Mouse (Mus musculus): ENCODE data around the gene Cbl.

The Cbl gene

DNA sequence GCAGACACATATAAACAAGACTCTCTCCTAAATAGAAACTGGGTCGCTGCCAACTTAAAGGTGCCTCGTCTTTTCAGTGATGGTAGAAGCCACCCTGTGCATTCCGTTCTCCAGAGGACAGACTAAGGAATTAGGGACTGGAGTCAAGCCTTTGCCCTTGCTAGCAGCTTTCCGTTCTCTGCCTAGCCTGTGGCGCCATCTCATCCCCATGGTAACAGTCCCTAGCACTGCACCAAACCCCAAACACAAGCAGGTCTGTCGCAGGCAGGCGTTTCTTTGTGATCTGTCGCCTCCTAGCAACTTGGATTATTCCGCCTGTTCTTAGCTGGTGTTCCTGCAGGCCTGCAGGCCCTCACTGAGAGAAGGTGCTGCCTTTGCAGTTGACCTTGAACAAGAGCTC is 137.3 kb downstream of the Cbl start:
- DNase-seq = no peak

DNA sequence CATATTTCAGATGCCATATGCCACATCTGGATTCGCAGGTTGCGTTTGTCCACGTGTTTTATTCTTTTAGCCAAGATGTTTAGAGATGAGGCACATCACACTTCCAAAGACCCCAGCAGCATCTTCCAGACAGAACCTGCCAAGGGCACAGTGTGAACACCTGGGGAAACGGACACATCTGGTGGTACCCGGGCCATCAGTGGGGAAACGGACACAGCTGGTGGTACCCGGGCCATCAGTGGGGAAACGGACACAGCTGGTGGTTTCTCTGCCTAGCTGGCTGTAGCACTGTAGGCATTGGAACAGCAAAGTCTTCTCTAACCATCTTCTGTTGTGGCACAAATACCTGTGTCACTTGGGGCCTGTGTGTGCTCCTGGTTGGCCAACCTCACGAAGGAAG is 138.1 kb downstream of the Cbl start:
- DNase-seq = no peak

DNA sequence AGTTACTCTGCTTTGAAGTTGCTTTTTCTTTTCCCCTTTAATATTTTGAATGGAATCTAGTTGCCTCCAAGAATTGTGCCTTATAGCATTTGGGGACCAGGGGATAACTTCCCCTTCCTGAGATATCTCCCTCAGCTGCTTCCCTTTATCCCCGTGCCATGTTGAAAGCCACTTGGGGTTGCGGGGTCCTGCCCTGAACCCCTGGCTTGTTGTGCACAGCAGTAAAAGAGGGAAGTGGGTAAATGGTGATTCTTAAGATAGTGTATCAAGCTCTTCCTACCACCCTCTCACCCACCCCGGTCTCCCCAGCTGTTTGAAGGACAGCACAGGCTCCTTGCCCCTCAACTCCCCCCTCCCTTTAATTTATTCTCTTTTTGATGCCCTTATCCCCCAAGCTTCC is 139.1 kb downstream of the Cbl start:
- DNase-seq = no peak

DNA sequence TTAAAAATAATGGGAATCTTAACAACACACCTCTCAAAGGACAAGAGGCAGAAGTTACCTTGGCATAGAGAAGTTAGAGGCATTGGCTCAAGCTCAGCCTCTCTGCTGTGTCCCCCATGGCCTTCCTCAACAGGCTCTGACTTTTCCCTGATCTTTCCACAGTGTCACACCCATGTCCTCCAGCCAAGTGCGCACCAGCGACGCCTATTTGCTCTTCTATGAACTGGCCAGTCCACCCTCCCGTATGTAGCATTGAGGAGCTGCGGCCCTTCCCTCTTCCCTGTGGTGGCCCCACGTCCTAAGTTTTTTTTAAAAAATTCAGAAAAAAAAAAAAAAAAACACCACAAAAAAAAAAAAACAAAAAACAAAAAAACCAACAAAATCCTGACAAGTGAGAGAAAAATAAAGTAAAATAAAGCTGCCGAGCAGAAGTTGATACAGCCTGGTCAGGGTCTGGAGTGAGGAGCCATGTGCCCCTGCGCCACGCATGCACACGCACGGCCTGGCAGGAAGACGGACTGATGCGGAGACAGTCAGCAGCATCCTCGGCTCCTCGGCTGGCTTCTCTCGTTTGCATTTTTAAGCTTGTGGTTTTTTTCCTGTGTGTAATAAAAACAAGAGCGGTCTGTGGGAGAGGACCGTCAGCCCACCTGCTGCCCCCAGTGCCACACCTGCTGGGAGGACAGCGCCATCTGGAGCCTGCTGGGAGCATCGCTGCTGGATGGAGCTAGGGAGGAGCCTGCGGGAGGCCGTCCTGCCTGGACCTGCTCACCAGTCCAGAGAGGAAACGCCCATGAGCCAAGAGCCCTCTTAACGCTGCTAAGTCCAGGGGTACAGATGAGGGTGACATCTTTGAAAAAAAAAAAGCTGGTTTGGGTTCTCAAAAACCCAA is 140.0 kb downstream of the Cbl start:
- peak; percentile 80 to 85 for DNase-seq
